Mouse (Mus musculus): Measurements from ENCODE around the gene Sec61b.

DNA sequence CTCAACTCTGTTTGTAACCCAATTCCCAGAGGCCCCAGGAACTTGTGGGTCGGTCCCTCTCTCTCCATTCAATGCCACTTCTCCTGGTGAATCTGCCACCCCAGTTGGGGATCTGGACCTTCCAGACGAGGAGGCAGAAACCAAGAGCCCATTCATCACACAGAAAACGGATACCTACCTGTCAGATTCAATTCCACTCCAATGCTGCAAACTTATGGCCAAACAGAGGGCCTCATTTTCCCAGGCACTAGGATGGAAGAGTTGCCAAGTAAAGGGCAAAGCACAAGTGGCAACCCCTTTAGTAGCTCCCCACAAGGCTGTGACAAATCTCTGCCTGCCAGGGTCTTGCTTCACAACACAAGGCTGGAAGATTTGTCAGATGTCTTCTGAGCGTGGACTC is 45.6 kb downstream of the Sec61b start:
- TF ChIP-seq GATA1 (IDR thresholded peaks at IDR 0.05; ENCODE audit: borderline replicate concordance, low read length) (no peak), FLI1 (IDR thresholded peaks at IDR 0.05; ENCODE audit: low read length) (no peak)
